Mouse (Mus musculus) neural tube, embryonic 11.5 days (tissue): ENCODE measurements around the gene Bloc1s6. TPM values are rescaled to one million over a fixed set of nuclear protein-coding genes. Genes with fewer than 3 reads are reported as not detected.

Experiments
- ATAC-seq: fragments of 200-750 bp; cut with Nextera tagmentation; 2 replicates; pipeline ENCODE4 v1.8.0; 2017; ENCODE audit warnings: moderate number of reproducible peaks, mild to moderate bottlenecking, moderate TSS enrichment, moderate library complexity; ENCODE audit not compliant: insufficient read depth, low FRiP score, low TSS enrichment
- DNase-seq: peaks from one replicate; pipeline ENCODE4 v3.0.0-alpha.2; 2015; ENCODE audit warnings: low spot score
- H3K27ac ChIP-seq: fragments of 300-500 bp; sonication (generic); 2 replicates; pipeline ENCODE4 v1.5.1; 2014; ENCODE audit warnings: low read depth, mild to moderate bottlenecking, low read length
- H3K27me3 ChIP-seq: fragments of 300-500 bp; sonication (generic); 2 replicates; pipeline ENCODE4 v1.6.1; 2014; ENCODE audit warnings: mild to moderate bottlenecking, low read length, mixed read lengths; ENCODE audit not compliant: control insufficient read depth, insufficient read depth
- H3K36me3 ChIP-seq: fragments of 300-500 bp; sonication (generic); 2 replicates; pipeline ENCODE4 v1.6.1; 2014; ENCODE audit warnings: mild to moderate bottlenecking, low read length, moderate library complexity, mixed read lengths; ENCODE audit not compliant: control insufficient read depth, insufficient read depth
- H3K4me1 ChIP-seq: fragments of 300-500 bp; sonication (generic); 2 replicates; pipeline ENCODE4 v1.6.1; 2014; ENCODE audit warnings: low read length, mixed read lengths; ENCODE audit not compliant: control insufficient read depth, insufficient read depth
- H3K4me2 ChIP-seq: fragments of 300-500 bp; sonication (generic); 2 replicates; pipeline ENCODE4 v1.6.1; 2014; ENCODE audit warnings: low read depth, mild to moderate bottlenecking, moderate library complexity
- H3K4me3 ChIP-seq: fragments of 300-500 bp; sonication (generic); 2 replicates; pipeline ENCODE4 v1.5.1; 2014; ENCODE audit warnings: low read depth, low read length
- H3K9ac ChIP-seq: fragments of 300-500 bp; sonication (generic); 2 replicates; pipeline ENCODE4 v1.6.1; 2014; ENCODE audit warnings: mild to moderate bottlenecking, low read length
- H3K9me3 ChIP-seq: fragments of 300-500 bp; sonication (generic); 2 replicates; pipeline ENCODE4 v1.6.1; 2016; ENCODE audit warnings: low read length; ENCODE audit not compliant: control insufficient read depth
- WGBS: fragments of 180-500 bp; shearing (Covaris S2); extraction: QIAGEN DNeasy Blood & Tissue Kit; methylation state at CpG from one replicate; pipeline ENCODE4 v1.1.7; 2014; 5-methylcytosine and 5-hydroxymethylcytosine counted together
- polyA plus RNA-seq: library from polyadenylated mRNA; unstranded; fragments of >200 nt; fragmentation: Nextera tagmentation; extraction: Ambion mirVana; gene quantifications from 2 replicates; pipeline ENCODE4 v1.2.1, GENCODE M21; 2014

Gene Bloc1s6
- polyA plus RNA-seq, 1 experiment from 2014 or later, result 67.4 TPM

DNA sequence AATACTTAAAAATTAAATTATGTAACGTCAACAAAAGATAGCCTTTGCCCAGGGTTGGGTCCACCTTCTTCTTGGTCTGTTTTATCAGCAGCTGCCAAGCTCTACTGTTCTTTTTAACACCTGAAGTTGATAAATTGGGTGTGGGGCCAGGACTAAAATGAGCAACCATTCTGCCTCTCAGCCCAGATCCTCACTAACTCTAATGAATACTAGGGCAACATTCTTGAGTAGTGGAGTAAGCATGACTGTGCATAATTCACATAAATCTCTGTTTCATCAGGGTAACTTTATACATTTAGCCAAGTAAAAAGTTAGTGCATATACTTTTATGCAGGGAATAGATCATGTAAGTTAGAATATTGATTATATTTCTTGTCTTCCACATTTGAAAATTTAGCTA lies 37.2 kb downstream of the Bloc1s6 start:
- H3K4me2 ChIP-seq, result no peak overlapping the region
- WGBS, result 78% methylated on average over 1 of the region's 1 CpGs
- no peaks in the 10 kb centered on the region for H3K27me3 ChIP-seq
- no peak overlapping the region for H3K9ac ChIP-seq
- no peak overlapping the region for H3K27ac ChIP-seq
- no peaks in the 10 kb centered on the region for H3K36me3 ChIP-seq
- ATAC-seq, result no peak
- H3K9me3 ChIP-seq, result no peaks in the 10 kb centered on the region
- DNase-seq, result no peak
- H3K4me1 ChIP-seq, result no peaks in the 10 kb centered on the region
- H3K4me3 ChIP-seq, result no peak overlapping the region

DNA sequence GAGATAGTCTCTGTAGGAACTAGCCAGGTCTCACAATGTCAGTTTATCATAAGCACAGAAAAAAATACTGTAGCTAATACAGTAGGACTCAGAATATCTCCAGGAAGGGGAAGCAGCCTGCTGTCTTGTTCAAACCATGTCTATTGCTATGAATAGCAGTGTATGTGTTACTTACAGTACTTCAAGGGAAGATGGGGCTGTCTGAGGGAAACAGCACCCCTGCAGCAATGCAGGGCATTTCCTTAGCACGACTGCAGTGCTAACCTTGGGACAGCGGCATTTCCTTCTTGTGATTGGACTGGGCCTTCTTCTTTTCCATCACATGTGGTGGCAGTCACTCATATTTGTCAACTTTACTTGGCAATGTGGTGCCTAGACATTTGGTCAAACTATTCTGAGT lies 38.5 kb downstream of the Bloc1s6 start:
- 76% methylated on average over 2 of the region's 2 CpGs for WGBS
- no peak overlapping the region for H3K4me3 ChIP-seq
- H3K9me3 ChIP-seq, result no peaks in the 10 kb centered on the region
- ATAC-seq (no peak), DNase-seq (no peak)
- no peak overlapping the region for H3K4me2 ChIP-seq
- H3K27ac ChIP-seq, result no peak overlapping the region
- H3K9ac ChIP-seq, result no peak overlapping the region
- H3K36me3 ChIP-seq, result no peaks in the 10 kb centered on the region
- H3K27me3 ChIP-seq, result no peaks in the 10 kb centered on the region
- H3K4me1 ChIP-seq, result no peaks in the 10 kb centered on the region

DNA sequence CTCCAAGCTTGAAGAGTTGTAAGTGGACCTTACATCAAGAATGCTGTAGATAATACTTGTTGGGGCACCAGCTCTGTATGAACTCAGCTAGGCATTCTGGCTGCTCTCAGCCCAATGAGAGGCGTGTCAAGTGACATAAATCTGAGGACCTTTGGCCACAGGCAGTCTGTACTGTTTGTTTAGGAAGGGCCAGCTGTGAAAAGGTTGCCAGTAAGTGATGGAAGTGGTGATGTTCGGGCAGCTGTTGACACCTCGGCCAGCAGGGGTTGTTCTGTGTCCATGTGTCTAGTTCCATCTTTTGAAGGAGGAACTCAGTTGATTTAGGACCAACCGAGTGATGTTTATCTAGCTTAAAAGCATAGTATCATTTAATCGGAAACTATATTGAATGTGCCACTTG lies 41.7 kb downstream of the Bloc1s6 start:
- Histone ChIP-seq H3K9ac (no peak overlapping the region), H3K27ac (no peak overlapping the region), H3K27me3 (no peaks in the 10 kb centered on the region), H3K4me3 (no peak overlapping the region), H3K4me2 (no peak overlapping the region), H3K36me3 (no peaks in the 10 kb centered on the region), H3K9me3 (no peaks in the 10 kb centered on the region), H3K4me1 (no peaks in the 10 kb centered on the region)
- DNase-seq, result no peak
- WGBS, result 37% methylated on average over 5 of the region's 5 CpGs
- ATAC-seq, result no peak

DNA sequence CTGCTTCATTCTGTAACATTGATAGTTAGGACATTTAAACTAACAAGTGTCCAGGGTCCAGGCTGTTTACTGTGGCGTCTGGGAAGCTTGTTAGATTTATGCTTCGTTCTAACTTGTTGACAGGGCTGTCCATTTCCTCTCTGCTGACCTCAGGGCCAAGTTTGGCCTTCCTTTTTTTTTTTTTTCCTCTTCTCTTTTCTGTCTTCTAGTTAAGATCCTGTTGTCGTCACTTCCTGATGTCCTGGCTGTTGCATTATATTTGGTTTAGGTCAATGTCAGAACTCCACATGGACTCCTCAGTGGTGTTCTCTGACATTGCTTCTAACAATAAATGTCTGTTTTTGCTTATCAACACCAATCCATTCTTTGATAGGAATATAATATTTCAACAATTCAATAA lies 42.1 kb downstream of the Bloc1s6 start:
- ATAC-seq, result no peak
- Histone ChIP-seq H3K27ac (no peak overlapping the region), H3K4me1 (no peaks in the 10 kb centered on the region), H3K36me3 (no peaks in the 10 kb centered on the region), H3K27me3 (no peaks in the 10 kb centered on the region), H3K9me3 (no peaks in the 10 kb centered on the region), H3K9ac (no peak overlapping the region), H3K4me3 (no peak overlapping the region), H3K4me2 (no peak overlapping the region)
- 47% methylated on average over 3 of the region's 3 CpGs for WGBS
- DNase-seq, result no peak

DNA sequence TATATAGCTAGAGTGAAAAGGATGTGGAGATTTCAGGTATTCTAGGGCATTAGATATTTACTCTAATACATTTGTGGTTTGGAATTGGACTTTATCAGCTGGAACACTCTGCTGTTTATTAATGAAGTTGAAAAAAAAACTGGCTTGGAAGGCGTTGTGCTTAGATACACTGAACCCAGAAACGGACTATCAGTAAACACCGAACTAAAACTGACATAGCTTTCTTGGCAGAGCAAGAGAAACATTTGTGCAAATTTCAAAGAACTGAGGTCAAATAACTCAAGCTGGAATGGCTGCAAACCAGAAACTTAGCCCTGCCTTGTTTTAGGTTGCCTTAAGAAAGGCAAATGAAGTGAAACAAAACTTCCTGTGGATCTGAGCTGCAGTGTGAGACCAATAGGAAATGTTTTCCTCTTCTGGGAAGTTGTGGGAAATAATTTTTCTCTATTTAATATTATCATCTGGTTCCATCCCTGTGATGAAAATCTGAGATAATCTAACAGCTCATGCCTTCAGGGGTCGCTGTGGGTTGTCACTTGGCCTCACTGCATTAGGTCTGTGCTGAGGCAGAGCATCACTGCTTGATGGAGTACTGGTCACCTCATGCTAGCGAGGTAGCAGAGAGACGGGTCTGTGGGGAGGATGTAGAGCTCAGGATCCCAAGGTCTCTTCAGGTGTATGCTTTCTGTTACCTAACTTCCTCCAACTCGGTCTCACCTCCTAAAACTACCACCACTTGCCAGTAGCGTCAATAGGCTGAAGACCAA lies 43.5 kb downstream of the Bloc1s6 start:
- Histone ChIP-seq H3K9ac (no peak overlapping the region), H3K9me3 (no peaks in the 10 kb centered on the region), H3K27me3 (no peaks in the 10 kb centered on the region), H3K27ac (no peak overlapping the region), H3K4me2 (no peak overlapping the region), H3K4me3 (no peak overlapping the region), H3K4me1 (no peaks in the 10 kb centered on the region), H3K36me3 (no peaks in the 10 kb centered on the region)
- 82% methylated on average over 8 of the region's 8 CpGs for WGBS
- DNase-seq, result no peak
- no peak for ATAC-seq

DNA sequence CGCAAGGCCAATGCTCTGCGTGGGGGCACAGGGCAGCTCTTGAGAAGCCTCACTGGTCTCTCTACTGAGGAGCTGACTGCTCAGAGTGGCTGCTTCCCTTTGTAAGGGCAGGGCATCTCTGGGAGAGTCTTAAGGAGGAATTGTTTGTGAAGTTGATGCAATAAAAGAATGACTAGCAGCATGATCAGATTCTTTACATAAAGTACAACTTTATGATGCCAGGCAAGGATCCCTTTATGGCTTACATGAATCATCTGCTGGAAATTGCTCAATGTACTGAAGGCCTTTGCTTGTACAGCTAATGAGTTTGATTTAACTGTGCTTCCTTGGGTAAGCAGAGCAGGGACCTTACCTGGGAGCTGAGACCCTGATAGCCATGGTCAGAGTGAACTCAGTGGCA lies 45.4 kb downstream of the Bloc1s6 start:
- no peaks in the 10 kb centered on the region for H3K27me3 ChIP-seq
- 85% methylated on average over 2 of the region's 2 CpGs for WGBS

DNA sequence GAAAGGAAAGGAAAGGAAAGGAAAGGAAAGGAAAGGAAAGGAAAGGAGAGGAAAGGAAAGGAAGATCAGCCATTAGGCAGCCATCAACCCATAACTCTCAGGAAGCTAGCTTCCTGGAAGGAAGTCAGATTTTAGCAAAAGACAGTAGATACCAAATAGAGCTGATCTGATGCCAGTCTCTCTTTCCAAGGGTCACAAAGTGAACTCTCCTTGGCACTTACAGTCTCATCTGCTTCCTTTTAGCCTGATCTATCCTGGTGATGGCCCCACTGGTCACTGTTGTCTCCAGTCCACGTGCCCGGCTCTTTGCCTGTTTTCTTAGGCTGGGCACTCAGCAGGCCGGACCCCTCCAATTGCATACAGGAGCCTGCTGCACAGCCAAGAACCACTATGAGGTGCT lies 46.4 kb downstream of the Bloc1s6 start:
- H3K27me3 ChIP-seq, result no peaks in the 10 kb centered on the region
- 90% methylated on average over 3 of the region's 3 CpGs for WGBS
- DNase-seq, result no peak
- H3K4me2 ChIP-seq, result no peak overlapping the region
- no peak overlapping the region for H3K4me3 ChIP-seq
- no peaks in the 10 kb centered on the region for H3K9me3 ChIP-seq
- H3K9ac ChIP-seq, result no peak overlapping the region
- no peaks in the 10 kb centered on the region for H3K4me1 ChIP-seq
- no peak for ATAC-seq
- H3K27ac ChIP-seq, result no peak overlapping the region
- H3K36me3 ChIP-seq, result no peaks in the 10 kb centered on the region

More for the DNA sequence above, 45.4 kb downstream of the Bloc1s6 start:
- no peak overlapping the region for H3K4me2 ChIP-seq
- H3K9ac ChIP-seq, result no peak overlapping the region
- no peaks in the 10 kb centered on the region for H3K4me1 ChIP-seq
- no peak for DNase-seq
- ATAC-seq, result no peak
- no peaks in the 10 kb centered on the region for H3K9me3 ChIP-seq
- H3K27ac ChIP-seq, result no peak overlapping the region
- H3K4me3 ChIP-seq, result no peak overlapping the region
- H3K36me3 ChIP-seq, result no peaks in the 10 kb centered on the region

DNA sequence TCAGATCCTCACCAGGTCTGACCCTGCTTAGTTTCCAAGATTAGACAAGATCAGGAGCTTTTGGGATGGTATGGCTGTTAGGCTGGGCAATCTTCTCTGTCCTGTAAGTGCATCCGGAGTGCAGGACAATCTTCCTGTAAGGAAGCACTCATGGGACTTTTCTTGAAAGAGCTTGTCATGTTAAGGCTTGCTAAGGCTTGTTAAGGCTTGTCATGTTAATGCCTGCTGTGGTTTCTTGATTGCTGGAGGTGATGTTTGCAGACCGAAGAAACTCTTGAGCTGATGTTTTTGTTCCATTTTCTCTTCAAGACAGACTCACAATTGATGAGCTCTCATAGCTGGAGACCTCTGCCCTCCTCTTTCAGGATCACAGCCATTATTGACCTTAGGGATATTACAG lies 47.9 kb downstream of the Bloc1s6 start:
- DNase-seq, result no peak
- Histone ChIP-seq H3K4me1 (no peaks in the 10 kb centered on the region), H3K36me3 (no peaks in the 10 kb centered on the region), H3K27ac (no peak overlapping the region), H3K4me3 (no peak overlapping the region), H3K9me3 (no peaks in the 10 kb centered on the region), H3K9ac (no peak overlapping the region), H3K4me2 (no peak overlapping the region), H3K27me3 (no peaks in the 10 kb centered on the region)
- no peak for ATAC-seq
- 85% methylated on average over 2 of the region's 2 CpGs for WGBS

DNA sequence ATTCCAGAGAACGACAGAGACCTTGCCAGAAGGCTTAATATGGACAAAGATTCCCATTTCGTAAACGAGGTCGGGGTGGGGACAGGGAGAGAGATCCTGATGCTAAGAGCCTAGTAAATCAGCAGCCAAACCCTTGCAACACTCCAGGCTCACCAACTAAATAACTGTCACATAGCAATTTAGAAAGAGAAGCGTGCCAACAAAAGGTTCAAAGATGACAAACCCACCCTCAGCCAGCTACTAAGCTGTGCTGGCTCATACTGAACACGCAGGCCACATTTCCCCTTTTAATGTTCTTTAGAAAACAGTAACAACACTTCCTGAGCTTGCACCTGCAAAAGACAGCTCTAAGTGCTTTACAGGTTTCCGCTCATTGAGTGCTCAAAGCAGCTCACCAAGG lies 51.0 kb downstream of the Bloc1s6 start:
- Histone ChIP-seq H3K9me3 (no peaks in the 10 kb centered on the region), H3K4me2 (no peak overlapping the region), H3K36me3 (no peaks in the 10 kb centered on the region), H3K9ac (no peak overlapping the region), H3K4me3 (no peak overlapping the region), H3K27ac (no peak overlapping the region), H3K27me3 (no peaks in the 10 kb centered on the region), H3K4me1 (no peaks in the 10 kb centered on the region)
- 84% methylated on average over 7 of the region's 7 CpGs for WGBS
- DNase-seq (no peak), ATAC-seq (no peak)
